Mouse (Mus musculus) splenic B cell, adult 2 months (primary cell): Measurements from ENCODE around the gene Smim20.

Experiments
- DNase-seq: peaks from one replicate; pipeline ENCODE4 v3.0.0-alpha.2; 2011; ENCODE audit warnings: low read depth, low spot score
- H3K27me3 ChIP-seq: 2 replicates; pipeline ENCODE4 v1.6.1; 2012; ENCODE audit warnings: mild to moderate bottlenecking, low read length, moderate library complexity, mixed read lengths; ENCODE audit not compliant: control insufficient read depth, poor library complexity, insufficient read depth, severe bottlenecking
- H3K36me3 ChIP-seq: 2 replicates; pipeline ENCODE4 v1.6.1; 2012; ENCODE audit warnings: mild to moderate bottlenecking, low read length, moderate library complexity, mixed read lengths; ENCODE audit not compliant: control insufficient read depth, poor library complexity, insufficient read depth, severe bottlenecking

Smim20 gene

DNA sequence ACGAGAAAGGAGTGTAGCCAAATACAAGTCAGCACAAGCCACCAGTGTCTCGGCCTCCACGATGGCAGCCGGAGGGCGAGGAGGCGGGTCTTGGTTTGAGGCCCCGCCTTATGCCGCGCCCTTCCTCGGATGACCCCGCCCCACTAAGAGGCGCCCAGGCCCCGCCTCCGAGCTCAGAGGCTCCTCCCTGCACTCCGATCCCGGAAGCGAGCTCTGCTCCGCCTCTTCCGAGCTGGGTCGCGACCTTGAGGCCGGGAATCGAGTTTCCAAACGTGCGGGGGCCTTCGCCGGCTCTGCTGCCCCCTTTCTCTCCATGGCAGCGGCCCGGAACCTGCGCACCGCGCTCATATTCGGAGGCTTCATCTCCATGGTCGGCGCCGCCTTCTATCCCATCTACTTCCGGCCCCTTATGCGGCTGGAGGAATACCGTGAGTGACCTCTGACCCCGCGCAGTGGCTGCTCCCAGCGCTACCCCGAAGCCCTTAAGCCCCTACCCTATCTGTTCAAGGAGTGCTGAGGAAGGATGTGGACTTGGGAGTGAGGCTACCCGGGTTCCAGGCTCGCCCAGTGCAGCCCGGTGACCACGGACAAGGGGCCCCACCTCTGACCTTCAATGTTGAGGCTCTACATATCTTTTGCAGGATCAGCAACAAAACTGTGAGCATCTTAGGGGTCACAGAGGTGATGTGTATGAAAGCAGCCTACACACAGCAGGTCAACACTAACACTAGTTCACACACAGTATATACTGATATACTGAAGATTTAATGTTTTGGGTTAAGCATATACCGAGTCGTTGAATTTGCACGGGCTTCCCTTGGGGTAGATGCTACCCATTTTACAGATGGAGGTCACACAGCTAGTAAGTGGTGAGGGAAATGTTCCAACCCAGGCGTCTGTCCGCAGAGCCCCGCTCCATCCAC is at the start of gene Smim20:
Gene Smim20 (plus strand): TSS at position 153 of the 923 bp plus-strand sequence.
- peak; percentile 93 for DNase-seq
- Histone ChIP-seq H3K36me3 (no peaks in the 10 kb centered on the region), H3K27me3 (no peaks in the 10 kb centered on the region)

DNA sequence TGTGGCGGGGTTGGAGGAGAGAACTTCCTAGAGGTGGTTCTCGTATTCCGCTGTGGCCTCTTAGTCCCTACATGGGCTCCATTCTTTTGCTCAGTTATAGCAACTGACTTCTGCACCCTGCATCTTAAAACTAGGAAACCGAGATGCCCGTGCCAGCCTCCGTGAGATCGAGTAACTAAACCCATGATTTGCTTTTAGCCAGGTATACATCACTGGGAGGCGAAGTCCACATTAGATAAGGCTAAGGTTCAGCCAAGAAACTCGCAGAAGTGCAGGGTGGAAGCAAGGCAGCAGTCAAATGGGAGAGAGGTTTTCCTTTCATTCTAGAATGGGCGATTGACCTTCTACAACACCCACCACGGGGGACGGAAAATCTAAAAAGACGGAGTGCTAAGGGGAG is 41.4 kb upstream of the Smim20 start:
- no peak for DNase-seq
- Histone ChIP-seq H3K27me3 (no peaks in the 10 kb centered on the region), H3K36me3 (no peaks in the 10 kb centered on the region)

DNA sequence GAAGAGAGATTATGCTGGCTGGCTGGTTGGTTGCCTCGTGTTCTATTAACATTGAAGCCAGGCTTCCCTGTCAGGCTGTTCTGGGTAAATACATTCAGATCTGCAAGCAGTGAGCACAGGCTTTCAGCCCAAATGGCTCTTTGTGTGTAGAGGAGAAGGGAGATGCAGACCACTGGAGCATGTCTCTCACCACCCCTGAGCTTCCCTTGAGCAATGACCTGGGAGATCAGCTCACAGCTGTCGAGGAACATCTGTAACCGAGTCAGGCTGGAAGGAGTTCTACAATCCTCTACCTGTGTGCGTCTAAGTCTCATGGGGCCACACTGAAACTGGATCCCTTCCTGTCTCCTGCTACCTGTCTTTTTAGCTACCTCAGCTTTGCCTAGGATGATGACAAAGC is 36.3 kb upstream of the Smim20 start:
- H3K36me3 ChIP-seq = no peaks in the 10 kb centered on the region
- DNase-seq = peak; percentile 49

DNA sequence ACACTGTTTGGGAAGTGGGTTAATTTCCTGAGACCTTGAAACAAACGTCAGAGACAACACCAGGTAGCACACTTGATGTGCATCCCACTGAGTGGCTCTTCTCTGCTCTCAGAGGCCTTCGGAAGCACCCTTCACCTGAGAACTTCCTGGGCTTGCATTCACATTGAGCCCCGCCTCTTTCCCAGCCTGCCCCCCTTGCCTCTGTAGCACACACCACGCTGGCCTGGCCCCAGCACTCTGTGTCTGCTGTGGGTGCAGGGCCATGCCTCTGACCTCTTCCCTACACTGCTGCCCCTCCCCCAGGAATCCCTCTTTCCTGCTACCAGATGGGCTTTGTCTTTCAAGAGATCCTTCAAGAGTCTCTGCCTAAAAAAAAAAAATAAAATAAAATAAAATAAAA is 31.3 kb upstream of the Smim20 start:
- H3K36me3 ChIP-seq = no peaks in the 10 kb centered on the region
- H3K27me3 ChIP-seq = no peaks in the 10 kb centered on the region
- no peak for DNase-seq

More for the DNA sequence above, 36.3 kb upstream of the Smim20 start:
- no peaks in the 10 kb centered on the region for H3K27me3 ChIP-seq

DNA sequence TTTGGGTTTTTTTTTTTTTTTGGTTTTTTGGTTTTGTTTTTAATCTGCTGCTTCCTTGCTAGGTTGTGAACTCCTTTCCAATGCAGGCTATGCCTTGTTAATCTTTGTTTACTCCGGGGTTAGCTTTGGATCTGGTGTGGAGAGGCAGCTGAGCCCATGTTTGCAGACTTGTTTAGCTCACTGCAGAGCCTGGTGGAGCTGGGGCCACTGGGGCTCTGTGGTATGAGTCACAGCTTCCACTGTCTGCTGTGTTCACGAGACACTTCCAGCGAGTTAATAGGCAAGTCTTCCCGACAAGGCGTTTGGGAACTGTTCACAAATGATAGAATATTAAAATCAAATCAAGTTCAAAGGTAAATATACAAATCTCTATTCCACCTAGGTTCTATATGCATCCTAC is 30.7 kb upstream of the Smim20 start:
- no peak for DNase-seq
- no peaks in the 10 kb centered on the region for H3K36me3 ChIP-seq
- no peaks in the 10 kb centered on the region for H3K27me3 ChIP-seq

DNA sequence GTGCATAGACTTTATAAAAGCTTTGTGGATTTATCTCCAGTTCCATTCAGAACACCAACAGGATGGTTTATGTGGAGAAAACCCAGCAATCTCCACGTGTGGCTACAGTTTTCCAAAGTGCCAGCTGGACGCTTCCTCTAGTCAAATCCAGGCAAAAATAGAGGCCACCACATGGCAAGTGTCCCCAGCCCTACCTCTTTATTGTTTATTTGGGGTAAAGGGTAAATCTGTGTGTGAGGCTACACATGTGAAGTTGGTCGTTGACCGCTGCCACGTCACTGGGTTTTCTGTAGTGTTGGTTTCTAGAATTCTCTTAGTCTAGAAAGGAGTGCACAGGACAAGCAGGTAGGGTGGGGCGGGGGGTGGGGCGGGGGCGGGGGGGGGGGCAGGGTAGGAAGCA is 30.1 kb upstream of the Smim20 start:
- no peaks in the 10 kb centered on the region for H3K36me3 ChIP-seq
- DNase-seq = no peak

DNA sequence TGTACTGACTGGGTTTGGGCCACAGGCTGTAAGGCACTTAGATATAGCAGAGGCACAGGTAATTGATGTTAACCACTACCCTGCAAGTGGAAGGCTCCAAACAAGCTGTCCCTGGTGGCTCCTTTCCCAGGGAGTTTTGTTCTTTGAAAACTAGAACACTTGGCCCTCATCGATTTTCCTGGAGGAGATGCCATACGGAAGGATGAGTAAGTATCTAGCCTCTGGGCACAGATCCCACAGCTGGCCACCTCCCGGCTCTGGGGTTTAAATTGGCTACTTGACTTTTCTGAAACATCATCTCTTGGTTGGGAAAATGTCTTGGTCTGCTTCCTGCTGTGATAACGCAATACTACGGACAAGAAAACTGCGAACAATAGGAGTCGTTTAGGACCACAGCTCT is 28.1 kb upstream of the Smim20 start:
- no peak for DNase-seq
- Histone ChIP-seq H3K27me3 (no peaks in the 10 kb centered on the region), H3K36me3 (no peaks in the 10 kb centered on the region)

More for the DNA sequence above, 30.1 kb upstream of the Smim20 start:
- no peaks in the 10 kb centered on the region for H3K27me3 ChIP-seq

DNA sequence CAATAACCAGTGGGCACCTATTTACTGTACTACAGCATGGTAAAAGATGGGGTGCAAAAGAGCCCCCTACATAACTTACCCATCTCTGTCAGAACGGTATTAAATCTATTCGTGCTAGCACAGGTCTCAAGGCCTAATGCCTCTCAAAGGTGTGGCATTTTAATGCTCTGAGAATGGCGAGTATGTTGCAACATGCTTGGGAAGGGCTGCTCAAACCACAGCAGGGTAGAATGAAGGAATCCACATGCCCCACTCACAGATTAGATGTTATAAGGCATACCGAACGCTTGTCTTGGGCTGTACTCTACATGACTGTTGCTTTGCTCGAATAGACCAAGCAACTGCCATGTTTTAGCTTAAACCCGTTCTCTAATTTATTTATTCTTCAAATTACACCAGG is 27.7 kb upstream of the Smim20 start:
- no peak for DNase-seq
- Histone ChIP-seq H3K36me3 (no peaks in the 10 kb centered on the region), H3K27me3 (no peaks in the 10 kb centered on the region)

DNA sequence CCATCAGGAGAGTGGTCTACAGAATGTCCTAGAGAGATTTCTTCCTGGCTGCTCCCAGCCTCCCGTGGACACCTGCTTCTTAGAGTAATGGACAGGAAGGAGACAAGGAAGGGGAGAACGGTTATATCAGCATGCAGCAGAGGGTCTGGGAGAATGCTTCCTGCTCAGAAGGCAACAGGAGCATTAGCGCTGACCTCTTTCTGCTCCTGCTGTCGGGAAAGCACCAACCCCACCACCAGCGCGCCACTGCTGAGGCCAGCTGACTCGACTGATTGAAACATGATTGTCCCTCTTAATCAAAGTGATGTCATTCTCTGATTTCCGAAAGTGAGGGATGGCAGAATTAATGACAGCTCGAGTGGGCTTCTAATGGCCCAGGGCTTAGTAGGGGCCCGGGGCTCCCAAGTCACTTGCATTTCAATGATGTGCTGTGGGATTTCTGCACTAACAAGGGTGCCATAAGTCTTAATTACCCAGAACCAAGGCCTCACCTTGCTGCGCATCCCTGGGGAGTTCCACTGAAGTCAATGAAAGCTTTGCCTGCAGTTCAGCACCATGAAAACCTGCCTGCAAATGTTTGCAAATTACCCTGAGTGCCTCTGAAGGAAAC is 26.9 kb upstream of the Smim20 start:
- DNase-seq = no peak
- Histone ChIP-seq H3K36me3 (no peaks in the 10 kb centered on the region), H3K27me3 (no peaks in the 10 kb centered on the region)

DNA sequence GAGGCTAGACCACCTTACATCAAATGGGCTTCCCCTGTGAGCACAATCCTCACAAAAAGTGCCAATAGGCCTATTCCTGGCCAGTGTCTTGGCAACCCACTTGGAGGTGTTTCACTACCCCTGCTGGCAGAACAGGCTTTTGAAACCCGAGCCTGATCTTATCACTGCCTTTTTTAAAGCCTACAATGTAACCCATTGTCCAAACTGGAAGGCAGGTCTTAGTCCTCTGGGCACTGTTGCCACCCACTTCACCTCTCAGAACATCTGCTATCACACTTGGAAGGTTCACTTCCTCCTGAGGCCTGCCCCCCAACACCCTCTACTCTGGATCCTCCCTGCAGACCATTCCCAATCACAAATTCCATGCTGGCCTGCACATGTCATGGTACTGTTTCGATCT is 25.8 kb upstream of the Smim20 start:
- no peak for DNase-seq
- Histone ChIP-seq H3K36me3 (no peaks in the 10 kb centered on the region), H3K27me3 (no peaks in the 10 kb centered on the region)

DNA sequence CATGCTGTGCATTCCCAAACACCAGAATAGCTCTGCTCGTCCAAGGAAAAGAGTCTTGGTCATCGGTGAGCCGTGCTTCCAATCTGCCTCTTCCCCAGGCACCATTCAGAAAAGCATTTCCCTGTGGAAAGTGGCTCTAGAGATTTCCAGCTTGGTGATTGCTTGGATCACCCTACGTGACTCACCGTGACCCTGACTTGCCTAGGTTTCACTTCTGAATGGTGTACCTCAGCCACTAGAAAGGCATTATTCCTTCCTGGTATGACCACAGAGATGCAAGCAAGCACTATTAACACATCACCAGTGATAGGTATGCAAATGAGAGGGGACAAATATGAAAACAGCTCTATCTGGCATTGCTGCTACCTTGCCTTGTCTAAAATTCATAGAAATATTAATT is 24.9 kb upstream of the Smim20 start:
- no peaks in the 10 kb centered on the region for H3K36me3 ChIP-seq
- H3K27me3 ChIP-seq = no peaks in the 10 kb centered on the region
- DNase-seq = no peak

DNA sequence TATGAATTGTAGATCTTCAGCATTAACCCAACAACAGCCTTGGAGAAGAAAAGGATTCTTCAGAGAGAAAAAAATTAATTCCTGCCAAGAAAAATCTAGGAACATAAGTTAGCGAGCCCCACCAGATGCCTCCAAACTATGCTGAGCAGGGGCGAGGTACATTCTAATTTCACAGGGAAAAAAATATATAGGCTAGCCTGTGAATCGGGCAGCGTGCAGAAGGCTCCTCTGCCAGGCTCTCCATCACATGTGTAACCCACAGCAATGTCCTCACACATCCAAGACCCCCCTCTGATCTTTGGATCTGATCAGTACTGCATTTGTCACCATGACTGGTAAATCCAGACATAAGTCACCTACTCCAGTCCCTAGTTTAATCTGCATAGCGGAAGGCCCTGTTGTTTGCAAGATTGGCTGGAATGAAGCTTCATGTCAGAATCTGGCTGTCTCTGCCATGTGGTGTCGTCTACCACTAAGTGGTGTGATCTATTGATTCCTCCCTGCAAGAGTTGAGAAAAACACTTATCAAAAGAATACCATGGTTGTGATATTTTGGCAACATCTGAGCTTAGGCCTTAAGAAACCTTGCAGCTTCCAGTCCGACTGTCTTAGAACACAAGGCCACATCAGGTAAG is 23.9 kb upstream of the Smim20 start:
- Histone ChIP-seq H3K36me3 (no peaks in the 10 kb centered on the region), H3K27me3 (no peaks in the 10 kb centered on the region)
- DNase-seq = no peak

DNA sequence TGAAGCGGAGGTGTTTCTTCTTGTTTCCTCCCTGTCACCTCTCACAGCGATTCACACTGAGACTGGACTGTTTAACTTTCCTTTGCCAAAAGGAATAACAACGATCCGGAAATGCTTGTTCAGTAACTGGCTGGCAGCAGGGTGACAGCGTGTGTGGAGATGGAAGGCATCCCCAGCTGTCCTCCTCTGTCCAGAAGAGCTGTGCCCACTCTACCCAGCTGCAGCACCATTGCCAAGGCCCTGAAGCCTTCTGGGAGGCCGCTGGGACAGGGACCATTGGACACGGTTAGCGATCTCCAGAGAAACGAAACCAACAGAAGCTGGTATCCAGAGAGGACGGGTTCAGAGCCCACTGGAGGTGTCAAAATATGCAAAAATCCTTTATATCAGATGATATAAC is 22.9 kb upstream of the Smim20 start:
- H3K36me3 ChIP-seq = no peaks in the 10 kb centered on the region
- DNase-seq = no peak
- H3K27me3 ChIP-seq = no peaks in the 10 kb centered on the region

DNA sequence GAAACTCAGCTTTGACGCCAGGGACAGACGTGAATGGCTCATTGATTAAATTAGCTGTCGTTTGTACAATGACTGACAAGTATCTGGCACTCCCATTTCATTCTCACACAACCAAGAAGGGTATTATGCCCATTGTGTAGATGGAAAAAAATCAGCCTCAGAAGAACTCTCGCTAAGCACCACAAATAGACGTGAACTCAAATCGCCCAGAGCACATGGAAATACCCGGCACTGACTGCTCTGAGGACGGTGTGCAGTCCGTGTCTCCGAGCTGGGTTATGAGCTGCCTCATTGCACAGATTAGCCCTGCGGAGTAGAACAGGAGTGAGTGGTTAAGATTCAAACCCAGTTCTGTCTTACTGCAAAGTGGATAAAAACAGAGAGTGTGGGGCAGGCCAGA is 18.4 kb upstream of the Smim20 start:
- Histone ChIP-seq H3K36me3 (no peaks in the 10 kb centered on the region), H3K27me3 (no peaks in the 10 kb centered on the region)

DNA sequence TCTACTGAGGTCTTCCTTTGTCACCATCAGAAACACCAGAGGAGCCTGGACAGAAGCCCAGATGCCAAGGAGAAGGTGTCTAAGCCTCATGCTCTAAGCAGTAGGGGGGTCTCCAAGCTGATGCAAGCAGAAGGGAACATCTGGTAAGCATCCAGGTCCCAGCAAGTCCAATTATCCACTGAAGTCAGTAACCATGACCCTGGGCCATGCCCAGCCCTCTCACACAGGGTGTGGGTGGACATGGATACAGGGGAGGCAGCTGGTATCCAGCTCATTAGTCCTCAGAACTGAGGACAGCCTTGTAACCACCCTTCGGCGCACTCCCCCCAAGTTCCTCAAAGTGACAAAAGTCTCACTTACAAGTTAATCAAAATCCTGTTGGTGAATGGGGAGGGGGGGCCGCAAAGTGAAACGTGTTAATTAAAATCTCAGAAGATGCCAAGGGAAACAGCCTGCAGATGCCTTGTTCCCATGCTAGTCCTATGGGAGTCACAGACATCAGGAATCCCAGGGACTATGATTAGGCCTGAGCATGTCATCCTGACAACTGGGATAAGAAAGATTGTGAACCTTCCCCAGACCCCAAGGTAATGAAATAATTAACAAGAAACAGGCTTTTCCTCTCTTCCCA is 17.3 kb upstream of the Smim20 start:
- H3K27me3 ChIP-seq = no peaks in the 10 kb centered on the region
- no peaks in the 10 kb centered on the region for H3K36me3 ChIP-seq
- DNase-seq = no peak

More for the DNA sequence above, 18.4 kb upstream of the Smim20 start:
- no peak for DNase-seq
